25 mouse cellular contexts compared by ENCODE assay signal in the genomic region with DNA sequence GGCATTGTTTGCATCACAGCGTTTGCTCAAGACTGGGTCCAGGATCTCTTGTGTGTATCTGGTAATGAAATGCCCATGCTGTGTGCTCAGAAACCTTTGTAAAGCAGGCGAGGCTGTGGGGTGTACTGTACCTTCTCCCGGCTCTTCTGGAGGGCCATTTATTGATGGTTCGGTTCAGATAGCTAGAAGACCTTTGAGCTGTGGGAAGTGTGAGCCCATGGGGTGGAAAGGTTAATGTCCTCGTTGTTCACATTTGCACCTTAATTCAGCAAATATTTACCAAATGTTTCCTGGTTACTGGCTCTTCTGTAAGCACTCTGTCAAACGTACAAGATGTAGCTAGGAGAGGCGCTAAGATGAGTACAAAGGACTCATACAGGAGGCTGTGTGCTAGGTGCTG.
DNase-seq lines count a peak whose midpoint lies in the region; ATAC-seq and TF ChIP-seq lines count a peak whose summit lies in the region.
"Had no signal": no experiment of that assay in that cellular context is flagged by ENCODE, and none has a peak within 500 bp of the region (broad histone marks: within the 10 kb centered on the region; RNA-seq: fewer than 3 reads in every experiment).

No protein-coding gene starts in this region.

- H3K36me3 ChIP-seq in liver, embryonic 15.5 days (replicated peaks), result no peaks in the 10 kb centered on the region
- H3K36me3 ChIP-seq in liver, embryonic 12.5 days, result no peaks in the 10 kb centered on the region
- H3K36me3 ChIP-seq in intestine, postnatal 0 days (ENCODE audit: control insufficient read depth, insufficient read depth), result no peaks in the 10 kb centered on the region
- H3K36me3 ChIP-seq: embryonic facial prominence, embryonic 12.5 days; embryonic facial prominence, embryonic 15.5 days; forebrain, embryonic 12.5 days; forebrain, embryonic 15.5 days; heart, embryonic 10.5 days; heart, embryonic 13.5 days; hindbrain, embryonic 12.5 days; hindbrain, embryonic 15.5 days had no signal

- H3K4me2 ChIP-seq in liver, embryonic 15.5 days, result no peak overlapping the region
- H3K4me2 ChIP-seq in liver, embryonic 12.5 days, result no peak overlapping the region
- 0 out of 2 replicates have a peak overlapping the region, but pooled peaks have one; percentile 1 for H3K4me2 ChIP-seq in intestine, postnatal 0 days (replicated peaks; ENCODE audit: low read depth)
- H3K4me2 ChIP-seq: embryonic facial prominence, embryonic 12.5 days; embryonic facial prominence, embryonic 15.5 days; forebrain, embryonic 12.5 days; forebrain, embryonic 15.5 days; heart, embryonic 13.5 days; hindbrain, embryonic 12.5 days; hindbrain, embryonic 15.5 days had no signal

- no peaks in the 10 kb centered on the region for H3K9me3 ChIP-seq in liver, embryonic 15.5 days (replicated peaks)
- H3K9me3 ChIP-seq in liver, embryonic 12.5 days (replicated peaks), result no peaks in the 10 kb centered on the region
- H3K9me3 ChIP-seq in intestine, postnatal 0 days (ENCODE audit: control insufficient read depth), result no peaks in the 10 kb centered on the region
- H3K9me3 ChIP-seq: embryonic facial prominence, embryonic 12.5 days; embryonic facial prominence, embryonic 15.5 days; forebrain, embryonic 12.5 days; forebrain, embryonic 15.5 days; heart, embryonic 10.5 days; heart, embryonic 13.5 days; hindbrain, embryonic 12.5 days; hindbrain, embryonic 15.5 days had no signal

- DNase-seq in heart, adult 11 months, result peak; percentile 71
- DNase-seq in heart, postnatal 36 days, result no peak
- no peak for DNase-seq in adrenal gland, adult 8-10 months
- DNase-seq in cerebellum, postnatal 10 days, result no peak
- DNase-seq: adrenal gland, postnatal 10 days; adrenal gland, postnatal 36 days; cerebellum, adult 18-20 months; cerebellum, adult 9-10 months; cerebellum, postnatal 25 days; gastrocnemius, postnatal 25 days; heart, adult 2 months; heart, postnatal 14 days had no signal

- ATAC-seq in liver, embryonic 15.5 days (ENCODE audit: insufficient read depth), result peak; percentile 63
- ATAC-seq in liver, embryonic 12.5 days, result no peak
- peak; percentile 92 for ATAC-seq in intestine, postnatal 0 days
- ATAC-seq: activated CD4-positive, CD25-positive, alpha-beta regulatory T cell, adult 4 months; forebrain, embryonic 15.5 days had no signal

- TF ChIP-seq CTCF in intestine, postnatal 0 days (IDR thresholded peaks at IDR 0.05; ENCODE audit: low read depth), result no peak

- H3K9ac ChIP-seq in liver, embryonic 15.5 days, result no peak overlapping the region
- no peak overlapping the region for H3K9ac ChIP-seq in liver, embryonic 12.5 days
- H3K9ac ChIP-seq in intestine, postnatal 0 days (ENCODE audit: low read depth, low read length), result no peak overlapping the region
- H3K9ac ChIP-seq: embryonic facial prominence, embryonic 12.5 days; embryonic facial prominence, embryonic 15.5 days; forebrain, embryonic 12.5 days; forebrain, embryonic 15.5 days; heart, embryonic 13.5 days; hindbrain, embryonic 12.5 days; hindbrain, embryonic 15.5 days had no signal

- intact Hi-C loops in heart, postnatal 36 days (cut with DNase I), result no loop called here

- no peak overlapping the region for H3K4me3 ChIP-seq in liver, embryonic 15.5 days (replicated peaks)
- no peak overlapping the region for H3K4me3 ChIP-seq in liver, embryonic 12.5 days
- H3K4me3 ChIP-seq in intestine, postnatal 0 days (ENCODE audit: low read depth, low read length), result no peak overlapping the region
- H3K4me3 ChIP-seq: embryonic facial prominence, embryonic 12.5 days; embryonic facial prominence, embryonic 15.5 days; erythroblast, embryonic 14.5 days; forebrain, embryonic 12.5 days; forebrain, embryonic 15.5 days; heart, adult 2 months; heart, embryonic 10.5 days; heart, embryonic 13.5 days; hindbrain, embryonic 12.5 days; hindbrain, embryonic 15.5 days had no signal

- WGBS in liver, embryonic 15.5 days (ENCODE audit: insufficient replicate concordance), result 46% methylated on average over 7 of the region's 7 CpGs
- WGBS in liver, embryonic 12.5 days (ENCODE audit: insufficient replicate concordance), result 56% methylated on average over 7 of the region's 7 CpGs
- 16% methylated on average over 7 of the region's 7 CpGs for WGBS in intestine, postnatal 0 days

- peaks cover 11% of the 10 kb centered on the region; the same call in 1 of the 2 replicates for H3K4me1 ChIP-seq in liver, embryonic 15.5 days (replicated peaks)
- 0 out of 2 replicates have a peak, but pooled peaks cover 5% of the 10 kb centered on the region for H3K4me1 ChIP-seq in liver, embryonic 12.5 days
- H3K4me1 ChIP-seq in intestine, postnatal 0 days (replicated peaks; ENCODE audit: control insufficient read depth, insufficient read depth, low read length), result peaks cover 8% of the 10 kb centered on the region; the same call in 1 of the 2 replicates
- H3K4me1 ChIP-seq: embryonic facial prominence, embryonic 12.5 days; embryonic facial prominence, embryonic 15.5 days; forebrain, embryonic 15.5 days; heart, embryonic 13.5 days; hindbrain, embryonic 15.5 days had no signal

- H3K27ac ChIP-seq in liver, embryonic 15.5 days (replicated peaks), result 0 out of 2 replicates have a peak overlapping the region, but pooled peaks have one; percentile 14
- no peak overlapping the region for H3K27ac ChIP-seq in liver, embryonic 12.5 days
- H3K27ac ChIP-seq in intestine, postnatal 0 days (ENCODE audit: low read depth, low read length), result peak overlapping the region; percentile 55; the same call in 1 of the 2 replicates
- H3K27ac ChIP-seq: embryonic facial prominence, embryonic 12.5 days; embryonic facial prominence, embryonic 15.5 days; forebrain, embryonic 12.5 days; forebrain, embryonic 15.5 days; heart, adult 2 months; heart, embryonic 10.5 days; heart, embryonic 13.5 days; hindbrain, embryonic 12.5 days; hindbrain, embryonic 15.5 days had no signal

- H3K27me3 ChIP-seq in liver, embryonic 15.5 days, result no peaks in the 10 kb centered on the region
- peaks cover 8% of the 10 kb centered on the region; the same call in 1 of the 2 replicates for H3K27me3 ChIP-seq in liver, embryonic 12.5 days (replicated peaks)
- H3K27me3 ChIP-seq in intestine, postnatal 0 days (replicated peaks; ENCODE audit: control insufficient read depth, insufficient read depth, low read length), result no peaks in the 10 kb centered on the region
- H3K27me3 ChIP-seq: forebrain, embryonic 15.5 days; hindbrain, embryonic 15.5 days had no signal
